Mouse (Mus musculus): ENCODE data around the gene Pnpla8.
"Not testable (repeated sequence)": the region's sequence is repeated elsewhere in the genome, so short reads cannot be mapped to it uniquely, and the experiment has no call there.

Pnpla8 gene

DNA sequence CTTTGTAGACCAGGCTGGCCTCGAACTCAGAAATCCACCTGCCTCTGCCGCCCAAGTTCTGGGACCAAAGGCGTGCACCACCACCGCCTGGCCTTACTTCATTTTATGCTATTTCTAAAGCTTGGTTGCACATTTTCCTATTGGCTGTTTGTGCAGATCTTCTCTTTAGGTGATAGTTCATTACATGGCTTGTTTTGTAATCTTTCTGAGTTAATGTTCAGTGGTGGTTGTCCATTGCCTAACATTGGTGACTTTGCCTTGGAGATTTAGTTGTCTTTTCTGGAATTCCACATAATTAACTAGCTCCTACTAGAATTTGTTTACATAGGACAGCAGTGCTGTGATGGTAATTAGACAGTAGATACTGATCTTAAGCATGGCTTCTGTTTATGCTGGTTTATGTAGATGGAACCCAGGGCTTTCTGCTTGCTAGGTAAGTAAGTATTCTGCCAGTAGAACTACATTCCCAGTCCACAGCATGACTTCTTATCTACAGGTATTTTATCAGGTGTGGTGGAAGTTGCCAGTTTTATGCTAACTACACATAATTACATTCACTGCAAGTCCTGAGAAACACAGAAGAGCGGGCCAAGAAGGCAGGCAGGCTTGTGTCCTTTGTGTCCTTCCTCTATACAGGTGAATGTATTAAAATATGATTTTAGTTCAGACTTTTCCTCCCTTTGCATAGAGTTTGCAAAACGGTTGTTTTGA lies 53.1 kb downstream of the Pnpla8 start:
- peak in 1 of 2 experiments; percentile 38 for DNase-seq

DNA sequence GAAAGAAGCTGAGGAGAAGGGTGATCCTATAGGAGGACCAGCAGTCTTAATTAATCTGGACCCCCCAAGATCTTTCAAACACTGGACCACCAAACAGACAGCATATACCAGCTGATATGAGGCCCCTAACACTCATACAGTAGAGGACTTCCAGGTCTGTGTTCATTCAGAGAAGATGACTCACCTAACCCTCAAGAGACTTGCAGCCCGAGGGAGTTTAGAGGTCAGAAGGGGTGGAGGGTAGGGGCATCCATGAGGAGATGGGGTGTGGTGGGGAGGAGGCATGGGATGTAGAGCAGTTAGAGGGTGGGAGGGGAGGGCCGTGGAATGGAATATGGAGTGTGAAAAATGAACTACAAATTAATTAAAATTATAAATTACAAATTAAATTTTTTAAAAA lies 59.0 kb downstream of the Pnpla8 start:
- DNase-seq = not testable (repeated sequence)

DNA sequence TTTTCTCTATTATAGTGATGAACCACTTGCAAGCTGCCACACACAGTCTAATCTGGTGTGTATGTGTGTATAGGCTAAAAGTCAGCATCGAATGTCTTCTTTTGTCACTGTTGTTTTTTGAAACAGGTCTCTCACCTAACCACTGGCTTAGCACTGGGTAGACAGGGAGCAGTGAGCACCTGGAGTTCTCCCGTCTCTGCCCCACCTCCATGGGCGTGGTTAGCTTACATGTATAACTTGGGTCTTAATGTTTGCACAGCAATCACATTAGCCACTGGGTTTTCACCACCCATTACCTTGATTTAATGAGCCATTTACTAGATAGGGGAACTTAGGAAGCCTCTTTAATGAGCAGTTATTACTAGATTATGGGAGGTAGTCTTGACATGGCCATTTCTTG lies 60.4 kb downstream of the Pnpla8 start:
- DNase-seq = no peak

DNA sequence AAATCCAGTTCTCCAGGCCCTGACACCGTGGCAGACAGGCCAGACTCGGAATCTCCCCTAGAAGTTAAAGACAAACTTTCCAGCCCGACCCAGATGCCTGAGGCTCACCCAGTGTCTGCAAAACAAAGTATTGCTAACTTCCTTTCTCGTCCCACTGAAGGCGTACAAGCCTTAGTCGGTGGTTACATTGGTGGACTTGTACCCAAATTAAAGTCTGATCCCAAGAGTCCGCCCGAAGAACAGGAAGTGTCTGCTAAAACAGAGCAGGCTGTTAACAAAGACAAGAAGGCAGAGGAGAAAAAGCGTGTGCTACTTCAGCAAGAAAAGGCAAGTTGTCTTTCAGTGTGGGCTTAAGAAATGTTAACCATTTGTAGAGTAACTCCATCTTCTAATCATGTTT lies 62.2 kb downstream of the Pnpla8 start:
- DNase-seq = no peak

DNA sequence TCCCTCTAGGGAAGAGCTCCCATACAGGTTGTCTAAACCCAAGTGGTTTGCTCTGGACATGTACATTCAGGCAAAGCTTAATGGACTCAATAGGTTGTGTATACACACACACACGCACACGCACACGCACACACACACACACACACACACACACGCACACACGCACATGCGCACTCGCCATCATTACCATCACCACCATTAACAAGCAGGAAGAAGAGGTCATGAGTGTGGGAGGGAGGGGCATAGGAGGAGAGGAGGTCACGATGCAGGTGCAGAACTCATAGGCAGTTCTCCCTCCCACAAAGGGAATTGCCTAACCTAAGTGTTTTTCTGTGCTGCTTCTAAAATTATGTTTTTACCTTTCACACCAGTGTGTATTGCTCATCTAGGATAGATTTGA lies 65.8 kb downstream of the Pnpla8 start:
- DNase-seq = no peak

DNA sequence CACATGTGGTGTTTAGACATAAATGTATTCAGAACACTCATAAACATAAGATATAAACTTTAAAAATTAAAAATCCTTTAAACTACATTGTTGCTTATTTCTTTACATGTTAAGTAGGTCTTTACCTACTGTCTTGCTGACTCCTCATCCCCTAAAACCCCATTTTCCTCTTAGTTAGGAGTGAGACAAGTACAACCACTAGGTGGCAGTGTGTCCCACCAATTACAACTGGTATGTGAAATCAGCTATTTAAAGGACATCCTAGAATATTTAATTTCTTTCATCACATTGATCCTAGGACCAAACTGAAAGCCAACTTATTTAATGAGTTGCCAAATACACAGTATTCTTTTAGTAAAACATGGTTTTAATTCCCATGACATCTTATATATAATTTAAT lies 71.1 kb downstream of the Pnpla8 start:
- DNase-seq = peak; percentile 43 to 88

DNA sequence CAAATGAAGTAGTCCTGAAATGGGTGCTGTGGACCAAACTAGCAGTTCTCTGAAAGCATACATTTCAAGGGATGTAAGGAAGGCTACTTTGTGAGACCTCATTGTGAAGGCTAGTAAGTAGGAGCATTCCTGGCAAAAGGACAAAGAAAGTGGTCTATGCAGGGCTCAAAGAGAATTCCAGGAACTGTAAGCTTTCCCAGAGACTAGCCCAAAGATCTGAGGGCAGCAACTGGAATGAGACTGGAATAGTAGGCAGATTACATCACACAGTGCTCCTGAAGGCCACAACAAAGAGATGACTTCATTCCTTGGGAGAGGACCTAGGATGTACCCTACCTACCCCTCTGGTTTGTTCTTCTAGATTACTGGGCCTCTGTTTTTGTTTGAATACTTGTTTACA lies 79.6 kb downstream of the Pnpla8 start:
- DNase-seq = no peak

DNA sequence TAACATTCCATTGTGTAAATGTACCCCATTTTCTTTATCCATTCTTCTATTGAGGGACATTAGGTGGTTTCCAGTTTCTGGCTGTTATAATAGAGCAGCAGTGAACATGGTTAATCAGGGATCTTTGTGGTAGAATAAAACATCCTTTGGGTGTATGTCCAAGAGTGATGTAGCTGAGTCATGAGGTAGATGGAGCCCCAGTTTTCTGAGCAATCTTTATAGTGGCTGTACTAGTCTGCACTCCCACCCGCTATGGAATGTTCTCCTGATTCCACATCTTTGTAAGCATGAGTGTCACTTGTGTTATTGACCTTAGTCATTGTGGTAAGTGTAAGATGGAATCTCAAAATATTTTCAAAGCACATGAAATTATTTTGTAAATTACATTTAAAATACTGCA lies 82.8 kb downstream of the Pnpla8 start:
- DNase-seq = no peak

DNA sequence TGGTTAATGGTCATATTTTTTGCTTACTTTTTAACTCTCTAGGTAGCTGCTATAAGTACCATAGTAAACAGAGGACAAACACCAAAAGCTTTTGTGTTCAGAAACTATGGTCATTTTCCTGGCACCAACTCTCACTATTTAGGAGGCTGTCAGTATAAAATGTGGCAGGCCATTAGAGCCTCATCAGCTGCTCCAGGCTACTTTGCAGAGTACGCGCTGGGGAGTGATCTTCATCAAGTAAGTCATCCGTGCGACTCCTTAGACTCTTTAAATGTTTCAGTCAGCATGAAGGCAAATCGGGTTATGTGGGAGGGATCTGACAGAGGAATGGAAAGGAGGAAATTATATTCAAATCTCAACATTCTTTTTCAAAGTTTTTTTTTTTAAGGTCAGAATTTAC lies 83.7 kb downstream of the Pnpla8 start:
- no peak for DNase-seq

DNA sequence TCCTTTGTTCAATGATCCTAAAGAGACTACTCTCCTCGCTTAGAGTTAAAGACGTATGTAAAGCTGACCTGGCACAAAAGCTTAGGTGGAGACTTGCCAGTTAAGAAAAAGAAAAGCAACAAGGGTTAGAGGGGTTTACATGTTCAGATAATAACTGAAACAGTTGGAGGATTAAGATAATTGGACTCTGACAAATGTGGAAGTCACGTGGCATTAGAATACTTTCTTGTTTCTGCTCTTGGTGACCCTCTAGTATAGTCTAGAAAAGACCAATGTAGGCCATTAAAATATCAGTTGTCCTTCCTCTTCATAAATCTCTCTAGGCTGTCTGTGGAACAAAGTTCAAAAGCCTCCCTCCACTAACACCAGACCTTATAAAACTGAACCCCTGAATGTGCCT lies 87.1 kb downstream of the Pnpla8 start:
- DNase-seq = no peak

DNA sequence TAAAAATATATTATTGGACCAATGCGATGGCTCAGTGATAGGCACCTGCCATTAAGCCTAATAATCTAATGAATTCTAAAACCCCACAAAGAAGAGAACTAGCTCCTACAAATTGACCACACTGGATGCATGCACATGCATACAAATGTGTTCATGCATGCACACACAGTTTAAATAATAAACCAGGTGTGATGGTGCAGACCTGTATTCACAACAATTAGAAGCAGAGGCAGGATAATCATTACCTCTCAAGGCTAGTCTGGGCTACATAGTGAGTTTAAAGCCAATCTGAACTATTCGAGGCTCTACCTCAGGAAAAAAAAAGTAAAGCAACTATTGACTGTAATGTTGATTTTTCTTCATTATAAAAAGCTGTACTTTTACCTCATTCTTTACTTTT lies 94.0 kb downstream of the Pnpla8 start:
- no peak for DNase-seq

DNA sequence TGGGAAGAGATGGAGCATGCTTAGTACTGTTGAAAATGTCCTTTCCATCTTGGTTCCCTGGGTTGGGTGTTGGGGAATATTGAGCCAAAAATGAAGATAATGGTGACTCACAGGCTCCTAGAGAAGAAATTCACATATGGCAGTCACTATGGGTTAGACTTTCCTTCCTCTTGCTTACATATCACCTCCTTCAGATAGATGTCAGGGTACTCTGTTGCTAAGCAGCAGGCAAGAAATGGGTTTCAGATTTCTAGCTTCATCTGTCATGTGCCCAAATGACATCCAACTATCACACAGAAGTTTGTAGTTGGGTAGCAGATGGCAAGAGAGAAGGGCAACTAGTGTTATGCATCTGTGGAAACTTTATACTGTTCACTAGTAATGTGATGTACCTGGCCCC lies 103.9 kb downstream of the Pnpla8 start:
- no peak for DNase-seq

DNA sequence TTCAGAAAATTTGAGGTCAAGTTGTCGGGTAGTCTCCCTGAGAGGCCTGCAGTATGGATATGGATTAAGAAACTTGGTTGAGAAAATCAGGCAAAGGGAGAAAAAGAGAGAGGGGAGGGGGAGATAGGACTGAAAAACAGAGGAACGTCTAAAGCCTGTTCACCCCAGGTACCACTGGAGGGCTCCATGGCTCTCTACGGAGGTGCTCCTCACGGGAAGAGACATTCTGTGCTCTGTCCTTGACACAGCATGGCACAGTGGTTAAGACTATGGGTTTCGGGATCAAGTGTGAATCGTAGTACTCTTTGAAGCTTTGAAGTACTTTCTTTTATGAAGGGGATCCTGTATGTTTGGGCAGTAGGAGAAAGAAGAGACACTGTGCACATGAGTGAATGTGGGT lies 106.3 kb downstream of the Pnpla8 start:
- DNase-seq = peak; percentile 21 to 41

DNA sequence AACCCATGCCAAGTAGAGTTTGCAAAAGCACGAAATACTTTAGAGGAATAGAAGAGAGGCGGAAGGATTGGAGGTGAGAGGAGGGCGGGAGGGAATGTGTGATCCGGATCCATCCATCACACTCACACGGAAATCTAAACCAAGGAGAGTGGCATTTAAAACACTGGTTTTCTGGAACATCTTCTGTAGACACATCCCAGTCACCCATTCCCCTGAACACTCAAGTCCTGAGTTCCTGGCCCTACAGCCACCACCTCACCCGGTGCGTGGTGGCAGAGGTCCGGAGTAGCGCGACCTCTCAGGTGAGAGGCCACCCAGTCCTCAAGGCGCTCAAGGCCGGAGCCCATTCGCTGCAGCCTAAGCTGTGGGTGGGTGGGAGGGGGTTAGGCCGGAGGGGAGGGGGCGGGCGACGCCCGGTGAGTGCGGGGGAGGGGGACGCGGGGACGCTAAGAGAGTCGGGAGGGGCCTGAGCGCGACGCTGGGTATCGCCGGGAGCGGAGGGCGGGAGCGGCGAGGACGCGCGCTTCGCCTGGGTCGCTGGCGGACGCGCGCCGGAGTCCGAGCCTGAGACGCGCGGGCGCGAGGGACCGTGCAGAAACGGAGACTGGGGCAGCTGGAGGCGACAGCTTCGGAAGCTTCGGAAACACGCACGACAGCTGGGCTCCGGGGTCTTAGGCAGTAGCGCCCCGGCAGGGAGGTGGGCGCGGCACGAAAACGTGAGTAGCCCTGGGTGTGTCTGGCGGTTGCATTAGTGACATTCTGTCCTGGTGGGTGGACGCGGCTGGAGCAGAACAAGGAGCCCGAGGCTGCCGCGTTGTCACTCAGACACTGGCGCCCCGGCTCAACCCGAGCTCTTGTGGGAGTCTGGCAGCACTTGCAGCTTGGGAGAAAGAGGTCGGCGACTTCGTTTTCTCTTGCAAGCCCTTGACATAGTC lies 107.5 kb downstream of the Pnpla8 start, which contains the start of gene Nrcam:
Gene Nrcam, plus strand, starts transcription at position 505 of the 935 bp plus-strand sequence.
- peak; percentile 33 to 57 for DNase-seq

DNA sequence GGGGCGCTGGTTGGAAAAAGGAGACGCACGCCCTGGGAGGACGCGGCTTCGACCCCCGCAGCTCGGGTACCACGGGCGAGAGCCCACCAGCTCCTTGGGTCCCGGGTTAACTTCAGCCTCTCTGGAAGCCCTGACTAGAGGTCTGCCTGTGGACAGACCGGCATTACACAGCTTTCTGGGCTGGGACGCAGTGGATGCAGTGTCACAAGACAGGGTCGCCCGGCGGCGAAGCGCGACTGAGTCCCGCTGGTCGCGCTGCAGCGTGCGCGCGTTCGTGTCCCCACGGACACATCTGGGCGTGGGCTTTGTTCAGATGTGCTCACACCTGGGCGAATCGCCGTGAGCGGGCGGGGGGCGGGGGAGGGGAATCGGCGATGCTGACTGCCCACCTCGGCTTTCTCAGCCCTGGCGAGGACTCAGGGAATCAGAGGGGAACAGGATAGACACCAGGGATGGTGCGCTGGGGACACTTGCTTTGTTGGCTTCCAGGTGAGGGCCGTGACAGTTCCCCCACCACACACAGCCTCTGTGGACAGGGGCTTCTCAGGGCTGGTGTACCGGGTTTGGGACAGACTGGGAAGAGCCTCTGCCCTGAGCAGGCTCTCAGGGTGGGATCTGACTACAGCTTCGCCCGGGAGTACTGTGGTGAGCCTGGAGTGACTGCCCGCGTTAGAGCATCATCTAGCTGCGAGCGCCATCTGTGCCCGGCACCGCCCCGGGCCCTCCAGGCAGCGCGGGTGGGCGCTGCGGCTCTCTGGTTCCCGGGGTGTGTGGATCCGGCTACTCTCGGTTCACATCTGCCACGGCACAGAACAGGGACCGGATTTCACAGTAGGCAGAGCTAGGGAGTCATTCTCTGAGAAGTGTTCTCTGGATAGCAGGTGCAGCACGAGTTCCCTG lies 108.4 kb downstream of the Pnpla8 start:
- DNase-seq = peak in 1 of 2 experiments; percentile 46

DNA sequence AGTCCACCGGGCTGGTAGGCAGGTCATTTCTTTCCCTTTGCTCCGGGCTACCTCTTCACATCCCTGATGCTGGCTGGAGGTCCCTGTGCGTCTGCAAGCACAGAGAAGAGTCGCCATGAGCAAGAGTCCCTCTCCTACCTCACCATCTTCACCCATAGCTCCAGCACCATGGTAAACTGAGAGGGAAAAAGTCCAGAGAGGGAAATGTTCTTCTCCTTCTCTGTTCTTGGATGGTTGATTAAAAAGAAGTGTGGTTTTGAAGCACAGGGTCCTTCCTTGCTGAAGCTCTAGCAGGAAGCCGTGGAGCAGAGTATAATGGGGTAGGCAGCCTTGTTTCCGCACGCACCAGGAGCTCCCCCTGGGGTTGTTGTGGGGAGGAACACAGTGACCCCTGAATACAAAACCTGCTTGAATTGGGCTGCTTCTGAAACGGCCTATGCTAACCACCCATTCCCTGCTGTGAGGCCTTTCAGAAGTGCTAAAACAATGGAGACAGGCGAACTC lies 109.1 kb downstream of the Pnpla8 start:
- DNase-seq = no peak

DNA sequence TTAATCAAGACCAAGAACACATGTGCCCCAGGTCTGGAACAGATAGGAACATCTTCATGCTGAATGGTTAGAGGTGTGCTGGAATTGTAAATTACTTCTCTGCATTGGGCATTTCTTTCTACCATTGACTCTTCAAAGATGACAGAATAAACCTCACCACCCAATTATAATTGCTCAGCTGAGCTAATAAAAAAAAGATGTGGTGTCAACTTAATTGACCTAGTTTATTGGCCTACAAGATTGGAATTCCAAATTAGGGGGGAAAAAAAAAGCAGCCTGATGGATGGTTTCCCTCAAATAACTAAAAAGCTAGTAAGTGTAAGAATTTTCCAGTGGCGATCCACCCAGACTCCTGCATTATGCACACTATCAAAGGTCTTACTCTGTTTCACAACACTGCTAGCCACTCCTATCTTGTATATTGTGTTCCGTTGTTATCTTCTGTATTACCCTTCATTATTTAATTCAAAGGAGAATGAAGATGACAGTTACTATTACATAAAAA lies 116.0 kb downstream of the Pnpla8 start:
- DNase-seq = no peak

DNA sequence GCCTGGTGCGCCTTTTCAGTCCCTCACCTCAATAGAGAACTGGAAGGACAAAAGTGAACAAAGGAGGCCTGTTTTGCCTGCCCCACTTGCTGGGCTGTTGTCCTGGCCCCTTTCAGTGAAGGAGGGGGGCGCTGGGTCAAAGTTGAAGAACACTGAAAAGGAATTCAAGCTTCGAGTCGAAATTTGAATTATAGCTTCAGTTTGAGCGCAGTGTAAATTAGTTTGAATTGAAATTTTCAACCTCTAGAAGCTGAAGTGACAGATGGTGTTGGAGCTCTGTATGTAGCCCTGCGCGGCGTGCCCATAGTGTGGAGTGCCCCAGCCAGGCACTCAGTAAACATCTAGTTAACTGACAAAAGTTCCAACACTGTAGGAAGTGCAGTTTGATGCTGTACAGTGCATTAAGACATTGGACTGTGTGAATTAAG lies 117.0 kb downstream of the Pnpla8 start:
- no peak for DNase-seq

DNA sequence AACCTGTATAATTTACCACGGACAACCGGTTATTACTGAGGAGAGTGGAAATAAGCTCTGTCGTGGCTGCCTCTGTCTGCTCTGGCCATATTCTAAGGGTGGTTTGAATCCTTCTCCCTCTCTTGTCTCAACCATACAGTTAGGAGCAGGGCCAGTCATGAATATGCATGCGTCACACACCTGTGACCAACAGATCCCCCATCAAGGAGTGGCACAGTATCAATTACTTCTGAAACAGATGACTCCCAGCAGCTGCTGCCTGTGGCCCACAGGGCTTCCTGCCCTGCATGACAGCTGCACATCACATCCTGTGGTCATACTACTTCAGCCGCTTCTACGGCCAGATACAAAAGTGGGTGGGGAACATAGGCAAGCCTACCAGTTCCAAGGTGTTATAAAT lies 122.9 kb downstream of the Pnpla8 start:
- no peak for DNase-seq

DNA sequence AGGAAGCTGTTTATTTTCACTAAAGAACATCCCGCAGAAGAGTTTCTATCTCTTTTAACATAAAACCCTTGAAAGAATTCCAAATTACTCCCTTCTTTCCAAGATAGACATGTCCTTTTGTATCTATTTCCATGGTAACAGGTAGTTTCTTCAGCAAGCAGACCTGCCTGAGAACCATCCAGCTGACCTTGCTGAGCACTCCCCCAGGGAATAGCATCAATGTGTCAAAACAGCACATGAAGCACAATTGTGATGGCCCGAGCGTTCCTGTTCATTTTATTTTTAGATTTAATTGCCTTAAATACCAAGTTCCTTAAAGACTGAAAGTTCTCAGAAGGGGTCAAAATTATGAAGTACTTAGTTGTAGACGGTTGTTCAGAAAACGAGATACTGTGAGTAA lies 124.1 kb downstream of the Pnpla8 start:
- no peak for DNase-seq

DNA sequence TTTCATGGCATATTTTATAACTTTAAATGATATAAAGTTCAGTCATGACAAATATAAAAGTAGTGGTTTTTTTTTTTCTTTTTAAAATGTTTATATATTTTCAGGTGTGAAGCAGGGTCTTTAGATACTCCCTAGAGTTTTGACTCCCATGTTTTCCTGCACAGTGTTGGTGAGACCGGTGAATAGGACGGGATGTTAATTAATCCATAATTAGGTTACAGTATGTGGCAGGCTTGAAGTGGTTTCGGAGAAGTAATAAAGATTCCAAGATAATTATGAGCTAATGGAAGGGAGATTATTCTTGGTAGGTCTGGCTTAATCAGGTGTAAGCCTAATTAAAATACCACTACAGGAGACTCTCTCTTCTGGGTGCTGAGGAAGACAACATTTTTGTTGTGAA lies 125.0 kb downstream of the Pnpla8 start:
- DNase-seq = no peak

DNA sequence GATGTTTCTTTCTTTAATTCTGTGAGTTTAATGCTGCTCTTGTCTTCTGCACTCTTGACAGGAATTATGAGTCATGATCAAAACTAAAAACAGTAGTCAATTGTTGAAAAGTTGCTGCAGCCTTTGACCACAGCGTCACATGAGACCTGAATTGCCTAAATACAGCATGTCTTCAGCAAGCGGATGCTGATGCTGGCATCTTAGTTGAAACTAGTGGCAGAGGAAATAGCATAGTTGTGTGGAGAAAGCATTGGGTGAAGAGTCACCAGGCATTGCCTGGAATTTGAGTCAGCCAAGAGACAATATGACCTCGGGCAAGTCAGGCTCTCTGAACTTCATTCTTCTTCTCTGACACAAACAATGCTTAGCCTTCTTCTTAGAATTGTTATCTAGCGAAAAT lies 133.9 kb downstream of the Pnpla8 start:
- DNase-seq = no peak

DNA sequence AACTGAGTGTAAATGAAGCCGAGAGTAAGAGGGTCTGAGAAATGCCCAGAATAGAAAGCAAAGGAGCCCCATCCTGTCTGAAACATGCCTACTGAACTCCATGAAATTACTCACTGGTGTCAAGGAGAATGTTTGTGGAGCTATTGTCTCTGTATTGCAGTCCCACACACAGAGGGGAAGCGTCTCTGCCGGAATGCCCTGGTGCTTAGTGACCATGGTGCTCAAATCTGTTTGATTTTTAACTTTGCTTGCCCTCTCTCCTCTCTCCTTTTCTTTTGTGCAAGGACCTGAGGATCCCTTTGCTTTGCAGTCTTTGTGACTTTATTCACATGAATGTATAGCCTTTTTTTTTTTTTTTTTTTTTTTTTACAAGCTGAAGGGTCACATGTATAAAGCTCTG lies 136.3 kb downstream of the Pnpla8 start:
- no peak for DNase-seq

Data from kidney, postnatal 25 days (tissue).